Mouse (Mus musculus) spleen, adult 2 months (tissue): ENCODE data around the gene Phlpp1.

Experiments used
- CTCF ChIP-seq: fragments of 200-500 bp; IDR thresholded peaks from 2 replicates; pipeline ENCODE4 v1.5.1; 2011; ENCODE audit warnings: mild to moderate bottlenecking, inconsistent platforms; ENCODE audit not compliant: insufficient read depth, insufficient read length, insufficient replicate concordance; ENCODE audit errors: extremely low read depth
- POLR2A ChIP-seq: fragments of 200-500 bp; IDR thresholded peaks from 2 replicates; pipeline ENCODE4 v1.6.1; 2011; ENCODE audit warnings: low read depth, low read length, inconsistent platforms

DNA sequence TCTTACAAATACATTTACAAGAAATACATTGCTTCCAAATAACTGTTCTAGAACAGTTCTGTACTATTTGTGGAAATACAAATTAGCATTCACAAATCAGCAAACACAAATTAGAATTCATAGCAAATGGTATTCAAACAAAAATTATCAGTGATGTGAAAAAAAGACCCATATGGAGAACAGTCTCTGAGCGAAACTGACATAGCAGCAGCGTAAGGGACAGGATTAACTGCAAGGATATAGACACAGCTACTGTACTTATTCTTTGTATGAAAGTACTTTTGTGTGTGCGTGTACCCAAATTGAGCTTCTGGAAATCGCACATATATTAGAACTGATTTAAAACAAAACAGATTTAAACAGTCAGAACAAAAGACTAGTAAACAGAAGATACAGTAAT lies 103.6 kb downstream of the Phlpp1 start:
- TF ChIP-seq CTCF (no peak), POLR2A (no peak)
